Mouse (Mus musculus): Measurements from ENCODE around the gene Setd1a. TPM values are rescaled to one million over a fixed set of nuclear protein-coding genes. Genes with fewer than 3 reads are reported as not detected.
A peak's percentile ranks its signal among the peaks of the same experiment; 100 is the strongest.
"Not testable (repeated sequence)": the region's sequence is repeated elsewhere in the genome, so short reads cannot be mapped to it uniquely, and the experiment has no call there.

Gene Setd1a
- total RNA-seq, 4 experiments from 2014 or later, result 15.4 to 23.1 (median 17.9) TPM

- DNase-seq (ENCODE audit: low spot score), result no peak
Measured at GRCm38 (mm10) chr7:127766851-127767609, 9.4 kb upstream of the Setd1a start.

GRCm38 (mm10) chr7:127767671-127768345 lies 8.7 kb upstream of the Setd1a start:
- no peak for DNase-seq (ENCODE audit: low spot score)

- DNase-seq (ENCODE audit: low spot score), result no peak
Measured at GRCm38 (mm10) chr7:127768346-127768996, 8.0 kb upstream of the Setd1a start.

- DNase-seq (ENCODE audit: low spot score), result peak; percentile 99
Measured at GRCm38 (mm10) chr7:127768997-127769593, 7.4 kb upstream of the Setd1a start.

DNA sequence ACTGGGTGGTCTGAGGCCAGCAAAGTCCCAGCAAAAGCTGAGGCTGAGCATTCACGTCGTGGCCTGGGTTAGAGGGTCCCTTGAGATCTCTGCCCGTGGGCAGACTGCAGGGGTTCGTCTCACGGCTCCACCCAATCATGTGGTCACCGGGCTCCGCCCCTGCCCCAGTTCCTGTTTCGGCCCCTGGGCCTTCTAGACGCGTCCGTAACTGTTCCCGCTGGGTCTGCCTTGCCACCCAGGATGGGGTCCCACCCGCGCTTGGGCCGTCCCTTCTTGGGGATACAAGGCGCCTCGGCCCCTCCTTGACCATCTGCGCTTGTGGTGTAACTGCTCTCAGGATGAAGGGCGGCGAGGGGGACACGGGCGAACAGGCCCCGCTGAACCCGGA lies 6.8 kb upstream of the Setd1a start, which contains the start of gene Orai3:
Orai3 (plus strand) TSS at position 165 of the 388 bp plus-strand sequence.
- peak; percentile 92 for DNase-seq (ENCODE audit: low spot score)

DNA sequence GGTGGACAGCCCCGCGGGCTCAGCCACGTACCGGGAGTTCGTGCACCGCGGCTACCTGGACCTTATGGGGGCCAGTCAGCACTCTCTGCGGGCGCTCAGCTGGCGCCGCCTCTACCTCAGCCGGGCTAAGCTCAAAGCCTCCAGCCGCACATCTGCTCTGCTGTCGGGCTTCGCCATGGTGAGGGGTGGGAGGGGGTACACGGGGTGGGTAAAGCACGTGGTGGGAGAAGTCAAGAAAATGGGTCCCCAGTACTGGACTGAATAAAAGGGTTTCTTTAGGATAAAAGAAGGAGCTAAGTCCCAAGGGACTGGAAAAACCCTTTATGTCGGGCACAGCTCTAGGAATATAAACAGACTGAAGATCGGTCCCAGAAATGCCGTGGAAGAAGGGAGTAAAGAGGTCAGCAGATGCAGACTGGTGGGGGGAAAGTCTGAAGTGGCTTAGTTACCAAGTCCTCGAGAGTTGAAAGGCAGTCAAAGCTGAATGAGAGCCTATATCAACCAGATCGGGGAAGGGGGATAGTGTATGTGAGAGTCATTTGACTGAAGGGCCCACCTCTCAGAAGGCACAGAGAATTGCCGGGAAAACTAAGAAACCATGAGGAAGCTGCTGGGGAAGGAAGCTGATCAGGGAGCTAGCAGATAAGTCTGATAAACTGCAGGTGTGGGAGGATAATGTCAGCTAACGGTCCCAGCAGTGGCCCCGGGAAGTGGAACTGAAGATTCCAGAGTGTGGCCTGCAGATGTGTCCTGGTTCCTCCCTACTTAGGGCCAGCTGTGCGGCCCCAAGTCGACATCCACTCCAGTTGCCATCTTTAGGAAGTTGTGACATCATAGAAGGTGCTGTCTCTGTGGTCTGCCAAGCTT lies 6.2 kb upstream of the Setd1a start:
- DNase-seq (ENCODE audit: low spot score), result no peak

- no peak for DNase-seq (ENCODE audit: low spot score)
Measured at GRCm38 (mm10) chr7:127771262-127771661, 5.2 kb upstream of the Setd1a start.

DNA sequence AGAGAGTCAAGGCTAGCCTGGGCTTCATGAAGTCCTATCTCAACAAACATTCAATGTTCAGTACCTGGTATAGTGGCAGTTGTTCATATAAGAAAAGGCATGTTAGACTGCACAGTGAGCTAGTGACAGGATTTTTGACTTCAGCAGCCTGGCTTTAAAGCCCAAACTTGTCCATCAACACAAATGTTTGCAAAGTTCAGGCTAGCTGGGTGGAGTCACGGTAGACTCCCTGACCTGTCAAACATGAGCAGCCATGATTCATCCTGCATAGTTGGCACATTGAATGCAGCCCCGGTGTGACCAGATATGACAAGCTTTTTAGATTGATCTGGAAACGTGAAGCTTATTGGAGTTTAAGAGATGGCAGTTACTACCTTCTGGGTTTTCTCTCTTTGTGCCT lies 4.4 kb upstream of the Setd1a start:
- DNase-seq (ENCODE audit: low spot score), result no peak

DNA sequence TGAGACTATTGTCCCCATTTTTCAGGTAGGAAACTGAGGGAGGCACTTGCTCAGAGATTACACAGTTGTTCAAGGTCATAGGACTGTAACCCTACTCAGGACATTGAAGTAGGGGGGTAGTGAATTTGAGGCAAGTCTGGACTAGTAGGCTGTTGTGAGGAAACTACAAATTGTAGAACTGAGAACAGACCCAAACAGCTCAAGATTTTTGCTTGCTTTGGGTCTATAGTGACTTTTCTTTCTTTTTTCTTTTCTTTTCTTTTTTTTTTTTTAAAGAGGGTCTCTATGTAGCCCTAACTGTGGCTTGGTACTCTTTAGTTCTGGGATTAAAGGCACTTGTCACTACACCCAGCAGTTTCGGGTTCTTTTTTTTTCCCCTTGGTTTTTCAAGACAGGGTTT lies 3.9 kb upstream of the Setd1a start:
- no peak for DNase-seq (ENCODE audit: low spot score)

GRCm38 (mm10) chr7:127773664-127774384 lies 2.6 kb upstream of the Setd1a start:
- DNase-seq (ENCODE audit: low spot score), result no peak

- DNase-seq (ENCODE audit: low spot score), result not testable (repeated sequence)
Measured at GRCm38 (mm10) chr7:127775837-127776236, 633 bp upstream of the Setd1a start.

GRCm38 (mm10) chr7:127776878-127777473 lies 506 bp downstream of the Setd1a start:
- peak; percentile 94 for DNase-seq (ENCODE audit: low spot score)

GRCm38 (mm10) chr7:127777474-127778266 lies 1.2 kb downstream of the Setd1a start:
- DNase-seq (ENCODE audit: low spot score), result no peak

DNA sequence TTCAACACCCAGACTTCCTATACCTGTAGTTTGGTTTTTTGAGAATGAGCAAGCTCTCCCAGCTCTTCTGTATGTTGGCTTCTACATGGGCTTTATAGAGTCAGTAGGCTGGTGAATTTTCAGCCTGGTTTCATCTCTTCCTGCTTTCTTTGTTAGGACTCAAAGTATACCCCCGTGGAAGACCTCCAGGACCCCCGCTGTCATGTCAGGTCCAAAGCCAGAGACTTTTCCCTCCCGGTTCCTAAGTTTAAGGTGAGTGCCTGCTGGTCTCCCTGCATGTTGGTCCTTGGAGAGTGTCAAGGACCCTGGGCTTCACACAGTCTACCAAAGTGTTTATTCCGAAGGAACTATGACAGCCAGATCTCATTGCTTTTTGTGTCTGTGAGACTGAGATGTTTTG lies 1.9 kb downstream of the Setd1a start:
- no peak for DNase-seq (ENCODE audit: low spot score)

DNA sequence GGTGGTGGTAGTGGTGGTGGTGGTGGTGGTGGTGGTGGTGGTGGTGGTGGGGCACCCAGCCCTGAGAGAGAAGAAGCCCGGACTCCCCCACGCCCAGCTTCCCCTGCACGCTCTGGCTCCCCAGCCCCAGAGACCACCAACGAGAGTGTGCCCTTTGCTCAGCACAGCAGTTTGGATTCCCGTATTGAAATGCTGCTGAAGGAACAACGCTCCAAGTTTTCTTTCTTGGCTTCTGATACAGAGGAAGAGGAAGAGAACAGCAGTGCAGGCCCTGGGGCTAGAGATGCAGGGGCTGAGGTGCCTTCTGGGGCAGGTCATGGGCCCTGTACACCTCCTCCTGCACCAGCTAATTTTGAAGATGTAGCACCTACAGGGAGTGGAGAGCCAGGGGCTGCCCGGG lies 8.8 kb downstream of the Setd1a start, which contains the start of gene Gm49388:
Gm49388 (plus strand) TSS at position 301 of the 400 bp plus-strand sequence.
- no peak for DNase-seq (ENCODE audit: low spot score)

- no peak for DNase-seq (ENCODE audit: low spot score)
Measured at GRCm38 (mm10) chr7:127797076-127797845, 20.8 kb downstream of the Setd1a start.

DNA sequence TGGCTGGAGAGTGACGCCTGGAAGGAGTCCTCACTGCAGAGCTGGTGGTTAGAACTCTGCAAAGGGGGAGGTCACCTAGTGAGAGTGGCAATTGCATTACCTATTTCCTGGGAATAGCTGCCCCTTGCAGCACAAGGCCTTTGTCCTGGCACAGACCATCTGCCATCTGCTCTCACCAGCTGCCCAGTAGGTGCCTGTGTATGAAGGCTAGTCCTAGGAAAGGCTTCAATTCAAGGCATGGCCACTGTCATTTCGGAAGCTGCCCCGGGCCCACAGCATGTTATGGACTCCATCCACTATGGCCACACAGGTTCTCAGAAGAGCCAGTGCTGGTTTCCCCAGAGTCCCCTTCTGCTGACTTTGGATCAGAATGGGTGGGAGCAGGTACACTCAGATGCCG lies 22.1 kb downstream of the Setd1a start:
- DNase-seq (ENCODE audit: low spot score), result no peak

DNA sequence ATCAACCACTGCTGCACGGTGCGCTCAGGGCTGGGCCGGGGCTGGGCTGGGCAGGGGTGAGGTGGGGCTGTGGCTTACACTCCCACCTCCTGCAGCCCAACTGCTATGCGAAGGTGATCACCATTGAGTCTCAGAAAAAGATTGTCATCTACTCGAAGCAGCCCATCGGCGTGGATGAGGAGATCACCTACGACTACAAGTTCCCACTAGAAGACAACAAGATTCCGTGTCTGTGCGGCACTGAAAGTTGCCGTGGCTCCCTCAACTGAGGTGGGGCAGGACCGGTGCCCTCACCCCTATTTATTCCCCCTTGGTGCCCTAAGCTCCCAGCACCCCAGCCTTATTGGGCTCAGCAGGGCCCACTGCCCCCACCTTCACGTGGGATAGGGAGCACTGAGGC lies 22.7 kb downstream of the Setd1a start:
- no peak for DNase-seq (ENCODE audit: low spot score)

Data from heart, adult 8-10 months (tissue).